Mouse (Mus musculus) MEL (cell line): ENCODE data around the gene Slc16a13.

Experiments used
- CHD2 ChIP-seq: IDR thresholded peaks from 2 replicates; pipeline ENCODE4 v1.6.1; 2011; ENCODE audit warnings: low read length, improper control_type of control experiment
- CTCF ChIP-seq, 3 experiments: IDR thresholded peaks in 2 of 3; conservative IDR thresholded peaks in 1 of 3; 2 replicates each; pipeline ENCODE4 v1.5.1; 2011 to 2012; ENCODE audit warnings: low read length in 3 of 3, low read depth in 2 of 3, mild to moderate bottlenecking in 2 of 3, improper control_type of control experiment in 1 of 3, inconsistent platforms in 1 of 3, mixed read lengths in 1 of 3, moderate library complexity in 1 of 3; ENCODE audit not compliant: control insufficient read depth in 1 of 3, insufficient read depth in 1 of 3, poor library complexity in 1 of 3, severe bottlenecking in 1 of 3
- KAT2A ChIP-seq: conservative IDR thresholded peaks from 2 replicates; pipeline ENCODE4 v1.6.1; 2012; ENCODE audit warnings: low read depth, low read length, improper control_type of control experiment, inconsistent platforms
- MAX ChIP-seq: IDR thresholded peaks from 2 replicates; pipeline ENCODE4 v1.6.1; 2011; ENCODE audit warnings: low read length, improper control_type of control experiment
- MXI1 ChIP-seq: IDR thresholded peaks from 2 replicates; pipeline ENCODE4 v1.6.1; 2011; ENCODE audit warnings: mild to moderate bottlenecking, low read depth, low read length, improper control_type of control experiment
- POLR2A ChIP-seq, 2 experiments: IDR thresholded peaks; 2 replicates each; pipeline ENCODE4 v1.6.1; 2011 to 2012; ENCODE audit warnings: low read length in 2 of 2, mild to moderate bottlenecking in 2 of 2, control low read depth in 1 of 2, improper control_type of control experiment in 1 of 2, low read depth in 1 of 2, moderate library complexity in 1 of 2; ENCODE audit not compliant: control insufficient read depth in 1 of 2, insufficient read depth in 1 of 2, poor library complexity in 1 of 2
- POLR2AphosphoS2 ChIP-seq: IDR thresholded peaks from 2 replicates; pipeline ENCODE4 v1.6.1; 2011; ENCODE audit warnings: low read length, improper control_type of control experiment
- USF1 ChIP-seq: IDR thresholded peaks from 2 replicates; pipeline ENCODE4 v1.6.1; 2014; ENCODE audit warnings: low read depth, mild to moderate bottlenecking, inconsistent platforms, low read length, improper control_type of control experiment, moderate library complexity
- ZC3H11A ChIP-seq: IDR thresholded peaks from 2 replicates; pipeline ENCODE4 v1.6.1; 2012; ENCODE audit warnings: low read depth, mild to moderate bottlenecking, inconsistent platforms, low read length, improper control_type of control experiment
- ZMIZ1 ChIP-seq: IDR thresholded peaks from 2 replicates; pipeline ENCODE4 v1.6.1; 2012; ENCODE audit warnings: low read depth, mild to moderate bottlenecking, inconsistent platforms, low read length, improper control_type of control experiment, moderate library complexity

DNA sequence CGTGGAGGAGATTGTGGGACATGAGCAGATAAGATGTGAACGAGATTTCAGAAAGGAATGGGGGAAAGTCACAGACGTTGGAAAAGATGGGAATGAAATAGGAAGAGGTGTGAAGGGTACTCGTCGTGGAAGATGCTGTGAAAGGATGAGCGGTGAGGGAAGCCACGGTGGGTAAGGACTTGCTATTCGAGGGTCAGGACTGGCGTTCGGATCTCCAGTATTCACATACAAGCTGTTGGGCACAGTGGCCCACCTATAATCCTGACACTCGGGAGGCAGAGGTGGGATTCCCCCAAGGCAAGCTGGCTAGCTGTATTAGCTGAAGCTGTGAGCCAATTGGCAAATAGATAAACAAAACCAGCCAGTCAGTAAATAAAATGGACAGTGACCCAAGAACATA is 42.1 kb downstream of the Slc16a13 start:
- TF ChIP-seq CTCF (IDR thresholded peaks at IDR 0.05 in 2 of 3, conservative IDR thresholded peaks at IDR 0.05 in 1 of 3; ENCODE audit: control insufficient read depth in 1 of 3, insufficient read depth in 1 of 3, low read depth in 2 of 3, low read length in 3 of 3, poor library complexity in 1 of 3, severe bottlenecking in 1 of 3) (no peak), ZC3H11A (no peak), POLR2A (IDR thresholded peaks at IDR 0.05; ENCODE audit: control insufficient read depth in 1 of 2, insufficient read depth in 1 of 2, low read depth in 1 of 2, low read length in 2 of 2, poor library complexity in 1 of 2) (no peak), POLR2AphosphoS2 (no peak), USF1 (no peak), MAX (no peak), KAT2A (no peak), CHD2 (no peak), MXI1 (no peak), ZMIZ1 (no peak)
